Mouse (Mus musculus): Measurements from ENCODE around the gene Efcab14. TPM values are rescaled to one million over a fixed set of nuclear protein-coding genes. Genes with fewer than 3 reads are reported as not detected.

The Efcab14 gene
- polyA plus RNA-seq (2015; fragmentation: Nextera tagmentation; extraction: Ambion mirVana): 31.2 and 32.0 TPM in 2 replicates

DNA sequence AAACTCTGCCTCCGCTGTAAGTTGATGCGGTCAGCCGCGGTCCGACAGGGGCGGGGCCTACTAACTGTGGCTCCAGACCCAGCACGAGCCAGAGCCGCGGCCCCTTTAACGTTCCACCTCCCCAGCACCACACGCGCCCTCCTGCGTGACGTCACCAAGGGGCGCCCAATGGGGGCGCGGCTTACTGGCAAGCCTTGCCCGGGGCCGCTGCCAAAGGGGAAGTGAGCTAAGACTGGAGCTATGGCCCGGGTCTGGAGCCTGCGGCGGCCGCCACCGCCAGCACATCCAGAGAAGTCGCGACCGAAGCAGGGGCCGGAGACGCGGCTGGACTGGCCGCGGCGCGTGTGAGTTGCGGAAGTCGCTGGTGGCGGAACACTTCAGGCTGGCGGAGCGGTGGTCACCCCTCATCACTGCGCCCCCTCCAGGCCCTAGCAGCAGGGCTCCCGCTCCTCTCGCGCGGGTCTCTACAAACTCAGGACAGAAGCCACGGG, at the start of gene Efcab14:
Gene Efcab14, plus strand, starts transcription at position 194 of the 491 bp plus-strand sequence.
- WGBS: under 1% methylated on average over 45 of the region's 45 CpGs
- Histone ChIP-seq H3K36me3 (no peaks in the 10 kb centered on the region), H3K9ac (peak within 1 kb of the TSS; percentile 90), H3K4me2 (replicated peaks) (peak within 1 kb of the TSS; percentile 77), H3K27me3 (replicated peaks) (no peaks in the 10 kb centered on the region), H3K9me3 (no peaks in the 10 kb centered on the region), H3K4me3 (replicated peaks) (peak within 1 kb of the TSS; percentile 83), H3K27ac (peak within 1 kb of the TSS; percentile 83), H3K4me1 (replicated peaks) (peaks cover 9% of the 10 kb centered on the region)
- peak; percentile 99 for ATAC-seq

DNA sequence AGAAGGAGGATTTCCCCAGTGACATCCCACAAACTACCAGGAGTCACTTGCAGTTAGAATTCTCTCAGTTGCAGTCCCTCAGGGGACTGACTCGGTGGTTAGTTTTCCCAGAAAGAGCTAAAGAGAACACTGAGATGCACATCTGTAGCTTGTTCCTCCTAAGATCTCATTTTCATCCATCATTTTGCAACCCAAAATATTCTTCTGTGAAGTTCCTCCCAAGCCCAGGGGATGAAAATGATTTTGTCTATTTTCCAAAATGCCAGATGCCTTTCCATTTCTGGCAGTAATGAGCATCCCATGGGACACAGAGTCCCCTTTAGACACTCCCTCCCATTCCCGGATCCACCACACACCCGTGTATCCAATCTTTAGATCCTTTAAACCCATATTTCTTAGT, 36.1 kb upstream of the Efcab14 start:
- Histone ChIP-seq H3K27ac (no peak overlapping the region), H3K4me3 (replicated peaks) (no peak overlapping the region), H3K4me2 (replicated peaks) (no peak overlapping the region), H3K9ac (no peak overlapping the region), H3K4me1 (replicated peaks) (no peaks in the 10 kb centered on the region), H3K9me3 (no peaks in the 10 kb centered on the region), H3K36me3 (no peaks in the 10 kb centered on the region), H3K27me3 (replicated peaks) (no peaks in the 10 kb centered on the region)
- no peak for ATAC-seq
- 78% methylated on average over 3 of the region's 3 CpGs for WGBS

DNA sequence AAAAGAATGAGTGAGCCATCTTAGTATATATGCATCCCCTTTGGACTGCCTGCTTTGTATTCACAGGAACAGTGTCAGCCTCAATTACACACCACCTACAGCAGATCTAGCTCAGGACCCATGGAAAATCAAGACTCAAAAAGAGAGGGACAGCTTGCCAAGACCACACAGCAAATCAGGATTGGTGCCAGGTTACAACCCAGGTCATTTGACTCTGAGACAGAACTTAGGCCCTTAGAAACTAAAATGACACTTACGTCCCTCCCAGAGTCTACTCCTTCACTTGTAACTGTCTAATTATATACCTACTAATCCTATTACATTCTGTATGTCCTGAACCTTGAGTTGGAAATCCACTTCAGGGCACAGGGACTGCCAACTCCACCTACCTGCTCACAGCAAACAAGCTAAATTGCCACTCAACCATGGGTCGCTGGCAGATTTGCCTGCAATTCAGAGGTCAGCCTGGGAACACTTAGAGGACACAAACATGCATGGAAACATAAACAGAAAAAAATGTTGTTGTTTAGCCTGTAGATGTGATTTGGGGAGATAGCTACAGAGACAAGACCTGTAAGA, 33.5 kb upstream of the Efcab14 start:
- Histone ChIP-seq H3K27ac (no peak overlapping the region), H3K4me1 (replicated peaks) (no peaks in the 10 kb centered on the region), H3K27me3 (replicated peaks) (no peaks in the 10 kb centered on the region), H3K4me2 (replicated peaks) (no peak overlapping the region), H3K9me3 (no peaks in the 10 kb centered on the region), H3K4me3 (replicated peaks) (no peak overlapping the region), H3K36me3 (no peaks in the 10 kb centered on the region), H3K9ac (no peak overlapping the region)
- 86% methylated on average over 2 of the region's 2 CpGs for WGBS
- no peak for ATAC-seq

DNA sequence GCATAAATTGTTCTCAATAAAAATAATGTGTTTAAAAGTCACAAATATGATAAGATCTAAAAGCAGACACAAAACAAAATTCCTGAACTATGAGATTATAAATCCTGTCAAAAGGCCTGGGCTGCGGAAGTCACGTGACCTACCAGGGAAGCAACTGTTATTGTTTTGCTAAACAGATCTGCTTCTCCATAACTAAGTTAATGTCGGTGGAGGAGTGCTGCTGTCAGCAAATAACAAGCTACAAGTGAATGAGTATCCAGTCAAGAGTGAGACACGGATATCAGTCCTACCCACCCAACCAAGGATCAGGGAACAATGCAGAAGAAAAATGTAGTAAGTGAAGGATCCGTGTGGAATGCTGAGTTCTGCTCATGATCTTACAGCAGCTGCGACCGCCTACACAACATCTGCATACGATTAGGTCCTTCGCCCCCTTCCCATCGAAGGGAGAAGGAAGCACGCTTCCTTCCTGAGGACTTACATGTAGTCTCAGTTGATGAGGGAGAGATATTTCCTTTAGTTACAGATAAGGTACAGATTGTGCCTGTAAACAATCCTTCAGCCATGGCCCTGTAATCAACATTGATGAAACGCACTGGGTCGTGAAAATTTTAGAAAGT, 28.5 kb upstream of the Efcab14 start:
- no peaks in the 10 kb centered on the region for H3K36me3 ChIP-seq
- H3K4me3 ChIP-seq (replicated peaks): no peak overlapping the region
- H3K4me2 ChIP-seq (replicated peaks): no peak overlapping the region
- H3K4me1 ChIP-seq (replicated peaks): no peaks in the 10 kb centered on the region
- ATAC-seq: no peak
- H3K27me3 ChIP-seq (replicated peaks): no peaks in the 10 kb centered on the region
- H3K9ac ChIP-seq: no peak overlapping the region
- H3K27ac ChIP-seq: no peak overlapping the region
- H3K9me3 ChIP-seq: no peaks in the 10 kb centered on the region
- 60% methylated on average over 13 of the region's 13 CpGs for WGBS

DNA sequence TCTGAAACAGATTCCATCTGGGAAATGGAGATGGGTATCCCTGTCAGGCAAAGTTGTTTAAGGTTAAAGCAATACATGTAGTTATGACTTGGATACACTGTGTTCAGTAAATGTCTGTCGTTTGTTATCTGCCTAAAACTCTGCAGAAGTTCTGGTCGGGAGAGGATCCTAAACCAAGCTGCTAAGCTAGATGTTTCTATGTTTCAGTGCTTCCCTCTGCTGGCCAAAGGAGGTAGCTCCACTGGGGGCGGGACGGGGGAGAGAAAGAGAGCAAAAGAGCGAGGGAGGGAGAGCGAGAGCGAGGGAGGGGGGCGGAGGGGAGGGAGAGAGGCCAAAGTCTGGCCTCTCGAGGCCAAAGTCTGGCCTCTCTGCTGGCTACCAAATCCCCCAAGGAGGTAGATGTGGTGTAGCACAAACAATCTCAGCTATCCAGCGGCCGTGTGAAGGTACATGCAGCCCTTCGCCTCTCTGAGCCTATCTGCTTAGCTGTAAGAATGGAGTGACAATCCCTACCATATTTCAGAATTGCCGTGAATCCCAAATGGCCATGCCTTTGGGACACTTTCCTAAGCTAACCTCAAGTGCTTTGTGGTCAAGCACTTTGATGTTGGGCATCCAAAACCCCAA, 27.6 kb upstream of the Efcab14 start:
- peak overlapping the region; percentile 54 for H3K4me2 ChIP-seq (replicated peaks)
- H3K36me3 ChIP-seq: no peaks in the 10 kb centered on the region
- no peak overlapping the region for H3K9ac ChIP-seq
- H3K27me3 ChIP-seq (replicated peaks): no peaks in the 10 kb centered on the region
- no peaks in the 10 kb centered on the region for H3K4me1 ChIP-seq (replicated peaks)
- no peak overlapping the region for H3K4me3 ChIP-seq (replicated peaks)
- peak; percentile 72 for ATAC-seq
- WGBS: 10% methylated on average over 12 of the region's 13 CpGs
- H3K9me3 ChIP-seq: no peaks in the 10 kb centered on the region
- H3K27ac ChIP-seq: no peak overlapping the region

DNA sequence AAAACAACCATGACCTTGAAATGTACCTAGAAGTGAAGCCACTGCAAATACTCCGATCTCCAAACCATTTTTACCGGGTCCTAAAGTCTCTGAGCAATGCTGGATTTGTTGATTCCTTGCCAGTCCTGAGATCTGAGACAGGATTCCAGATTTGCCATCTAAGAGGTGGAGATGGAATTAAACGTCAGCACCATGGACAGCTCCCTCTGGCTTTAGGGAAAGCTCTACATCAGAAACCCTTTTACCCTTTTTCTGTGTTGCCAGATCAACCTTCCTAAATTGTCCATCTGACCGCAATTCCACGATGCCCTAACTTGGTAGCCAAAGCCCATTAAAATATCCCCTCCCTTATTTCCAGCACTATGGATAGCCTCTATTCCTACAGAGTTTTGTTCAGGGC, 8.8 kb upstream of the Efcab14 start:
- no peaks in the 10 kb centered on the region for H3K9me3 ChIP-seq
- H3K27ac ChIP-seq: no peak overlapping the region
- H3K4me1 ChIP-seq (replicated peaks): 0 out of 2 replicates have a peak, but pooled peaks cover 3% of the 10 kb centered on the region
- ATAC-seq: no peak
- H3K36me3 ChIP-seq: no peaks in the 10 kb centered on the region
- H3K4me2 ChIP-seq (replicated peaks): no peak overlapping the region
- H3K9ac ChIP-seq: no peak overlapping the region
- no peaks in the 10 kb centered on the region for H3K27me3 ChIP-seq (replicated peaks)
- H3K4me3 ChIP-seq (replicated peaks): no peak overlapping the region
- WGBS: 13% methylated on average over 5 of the region's 5 CpGs

DNA sequence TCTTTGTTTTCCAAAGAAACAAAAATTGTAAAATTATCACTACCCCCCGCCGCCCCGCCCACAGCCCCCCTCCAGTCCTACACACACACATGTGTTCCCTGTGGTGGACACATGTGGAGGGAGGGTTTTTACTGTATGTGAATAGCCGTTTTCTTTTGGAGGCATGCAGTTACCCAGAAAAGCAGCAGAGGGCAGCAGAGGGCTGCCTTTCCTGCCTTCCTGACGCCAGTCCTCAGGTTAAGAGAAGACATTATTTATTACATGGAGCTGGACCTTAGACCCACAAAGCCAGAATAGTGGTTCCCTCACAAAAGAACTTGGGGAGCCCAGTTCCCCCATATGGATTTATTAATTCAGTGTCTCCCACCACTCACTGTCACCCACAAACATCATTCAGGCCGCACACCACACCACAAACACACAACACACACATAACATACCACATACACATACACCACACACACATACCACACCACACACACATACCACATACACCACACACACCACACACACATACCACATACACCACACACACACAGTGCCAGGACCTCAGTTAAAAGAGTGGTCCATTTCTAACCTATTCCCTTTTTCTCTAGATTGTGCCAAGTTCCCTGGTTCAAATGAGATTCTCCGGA, 5.8 kb upstream of the Efcab14 start:
- no peaks in the 10 kb centered on the region for H3K27me3 ChIP-seq (replicated peaks)
- 21% methylated on average over 7 of the region's 7 CpGs for WGBS
- peak; percentile 78 for ATAC-seq
- H3K36me3 ChIP-seq: no peaks in the 10 kb centered on the region
- 0 out of 2 replicates have a peak, but pooled peaks cover 3% of the 10 kb centered on the region for H3K4me1 ChIP-seq (replicated peaks)
- no peaks in the 10 kb centered on the region for H3K9me3 ChIP-seq
- H3K9ac ChIP-seq: no peak overlapping the region
- 0 out of 2 replicates have a peak overlapping the region, but pooled peaks have one; percentile 14 for H3K27ac ChIP-seq
- H3K4me3 ChIP-seq (replicated peaks): no peak overlapping the region
- H3K4me2 ChIP-seq (replicated peaks): no peak overlapping the region

DNA sequence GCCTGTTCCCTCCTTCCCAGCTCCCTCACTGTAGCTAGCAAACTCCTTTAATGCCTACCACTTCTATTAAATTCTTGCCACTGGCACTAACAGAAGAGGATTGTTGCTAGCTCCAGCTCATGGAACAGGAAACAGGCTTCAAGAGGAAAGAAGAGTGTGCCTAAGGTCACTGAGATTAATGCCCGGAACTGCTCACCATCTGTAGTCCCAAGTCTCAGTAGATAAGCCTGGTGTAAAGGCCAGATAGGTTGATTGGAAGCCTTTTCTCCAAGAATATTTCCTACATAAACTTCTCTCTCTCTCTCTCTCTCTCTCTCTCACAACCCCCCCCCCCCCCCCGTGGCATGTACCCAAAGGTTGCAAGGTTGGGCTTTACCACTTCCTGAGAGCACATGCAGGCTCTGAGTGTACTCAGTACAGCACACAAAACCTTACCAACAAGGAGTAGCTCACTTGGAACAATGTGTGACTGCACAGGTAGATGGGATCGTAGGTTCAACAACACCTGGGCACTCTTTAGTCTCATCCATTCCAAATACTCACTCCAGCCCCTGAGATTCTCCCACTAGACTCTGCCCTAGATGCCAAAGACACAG, 5.2 kb upstream of the Efcab14 start:
- peak; percentile 79 for ATAC-seq
- Histone ChIP-seq H3K4me3 (replicated peaks) (no peak overlapping the region), H3K4me2 (replicated peaks) (no peak overlapping the region), H3K9me3 (no peaks in the 10 kb centered on the region), H3K36me3 (no peaks in the 10 kb centered on the region), H3K27ac (peak overlapping the region; percentile 36), H3K27me3 (replicated peaks) (no peaks in the 10 kb centered on the region), H3K4me1 (replicated peaks) (0 out of 2 replicates have a peak, but pooled peaks cover 3% of the 10 kb centered on the region), H3K9ac (no peak overlapping the region)
- 56% methylated on average over 3 of the region's 3 CpGs for WGBS

DNA sequence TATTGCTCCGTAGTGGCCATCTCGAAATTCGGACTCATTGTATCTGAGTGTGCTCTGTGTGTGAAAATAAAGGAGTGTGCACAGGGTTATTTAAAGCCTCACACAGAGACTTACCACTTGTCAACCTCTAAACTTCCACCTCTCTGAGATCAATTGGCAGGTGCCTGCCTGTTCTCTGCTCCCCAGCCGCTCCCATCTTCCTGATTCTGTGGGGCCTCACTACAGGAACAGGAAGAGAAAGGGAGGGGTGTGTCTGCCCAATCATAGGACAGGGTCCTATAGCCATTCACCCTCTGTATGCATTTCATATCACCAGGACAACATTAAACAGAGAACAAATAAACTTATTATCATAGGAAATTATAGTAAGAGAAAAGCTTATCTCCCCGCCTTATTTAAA, 3.8 kb upstream of the Efcab14 start:
- H3K4me3 ChIP-seq (replicated peaks): no peak overlapping the region
- peaks cover 8% of the 10 kb centered on the region for H3K4me1 ChIP-seq (replicated peaks)
- H3K27ac ChIP-seq: no peak overlapping the region
- no peak overlapping the region for H3K9ac ChIP-seq
- H3K4me2 ChIP-seq (replicated peaks): no peak overlapping the region
- no peaks in the 10 kb centered on the region for H3K36me3 ChIP-seq
- 67% methylated on average over 5 of the region's 5 CpGs for WGBS
- no peaks in the 10 kb centered on the region for H3K27me3 ChIP-seq (replicated peaks)
- H3K9me3 ChIP-seq: no peaks in the 10 kb centered on the region
- no peak for ATAC-seq

DNA sequence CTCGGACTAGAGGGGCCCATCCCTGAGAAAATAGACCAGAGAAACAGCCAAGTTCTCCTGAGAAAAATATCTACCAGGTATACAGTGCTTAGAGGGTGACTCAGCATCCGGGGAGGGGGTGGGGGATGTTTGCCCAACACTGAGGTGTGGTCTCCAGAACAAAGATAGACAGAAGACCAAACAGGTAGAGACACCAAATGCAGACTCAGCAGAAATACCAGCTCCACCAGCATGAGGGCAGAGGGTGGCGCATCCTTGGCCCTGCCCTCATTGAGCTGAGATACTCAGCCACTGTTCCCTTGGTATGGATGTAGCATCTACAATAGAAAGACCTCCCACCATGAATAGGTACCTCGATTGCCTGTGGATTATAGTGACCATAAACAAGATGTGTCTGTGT, 2.7 kb upstream of the Efcab14 start:
- Histone ChIP-seq H3K36me3 (no peaks in the 10 kb centered on the region), H3K9ac (no peak overlapping the region), H3K4me1 (replicated peaks) (peaks cover 10% of the 10 kb centered on the region), H3K9me3 (no peaks in the 10 kb centered on the region), H3K27me3 (replicated peaks) (no peaks in the 10 kb centered on the region), H3K4me3 (replicated peaks) (no peak overlapping the region), H3K27ac (no peak overlapping the region), H3K4me2 (replicated peaks) (no peak overlapping the region)
- WGBS: 72% methylated on average over 4 of the region's 4 CpGs
- no peak for ATAC-seq

DNA sequence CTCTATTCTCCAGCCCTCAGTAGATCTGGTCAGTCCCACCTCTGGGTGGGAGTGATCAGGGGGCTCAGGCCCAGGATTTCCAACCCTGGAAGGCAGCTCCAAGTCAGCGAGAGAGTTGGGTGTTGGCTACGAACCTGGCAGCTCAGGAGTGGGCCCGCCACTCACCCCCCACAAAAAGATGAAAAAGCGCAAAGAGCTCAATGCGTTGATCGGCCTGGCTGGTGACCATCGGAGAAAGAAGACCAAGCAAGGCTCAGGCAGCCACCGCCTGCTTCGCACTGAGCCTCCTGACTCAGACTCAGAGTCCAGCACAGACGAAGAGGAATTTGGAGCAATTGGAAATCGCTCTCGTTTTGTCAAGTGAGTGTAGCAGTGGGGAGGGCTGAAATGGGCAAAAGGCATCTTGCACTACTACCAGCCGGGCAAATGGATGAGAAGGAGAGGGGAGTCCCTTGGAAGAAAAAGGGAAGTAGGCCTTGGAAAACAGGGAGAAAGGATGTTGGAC, 989 bp downstream of the Efcab14 start:
- H3K4me2 ChIP-seq (replicated peaks): peak overlapping the region; percentile 77
- H3K27ac ChIP-seq: no peak overlapping the region
- H3K9ac ChIP-seq: peak overlapping the region; percentile 90
- H3K27me3 ChIP-seq (replicated peaks): no peaks in the 10 kb centered on the region
- H3K9me3 ChIP-seq: no peaks in the 10 kb centered on the region
- no peaks in the 10 kb centered on the region for H3K36me3 ChIP-seq
- WGBS: 31% methylated on average over 13 of the region's 13 CpGs
- H3K4me1 ChIP-seq (replicated peaks): peaks cover 7% of the 10 kb centered on the region
- peak overlapping the region; percentile 83 for H3K4me3 ChIP-seq (replicated peaks)
- no peak for ATAC-seq

DNA sequence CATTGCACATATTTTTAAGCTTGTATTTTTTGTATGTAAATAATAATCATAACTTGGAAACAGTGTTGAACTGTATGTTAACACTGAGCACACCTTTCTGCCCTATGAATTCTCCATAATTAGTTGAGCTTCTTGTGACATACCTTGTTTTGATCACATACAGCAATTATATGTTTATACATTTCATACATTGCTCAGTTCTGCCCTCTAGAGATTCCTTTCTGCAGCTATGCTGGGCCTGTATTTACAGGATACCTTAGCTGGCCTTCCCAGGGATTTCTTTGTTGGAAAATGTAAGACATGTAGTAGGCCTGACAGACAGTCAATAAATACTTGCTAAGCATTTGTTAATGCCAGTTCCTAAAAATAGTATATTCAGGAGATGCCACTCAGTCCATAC, 5.1 kb downstream of the Efcab14 start:
- H3K27me3 ChIP-seq (replicated peaks): no peaks in the 10 kb centered on the region
- H3K4me3 ChIP-seq (replicated peaks): no peak overlapping the region
- H3K4me2 ChIP-seq (replicated peaks): no peak overlapping the region
- H3K4me1 ChIP-seq (replicated peaks): peaks cover 7% of the 10 kb centered on the region
- no peak overlapping the region for H3K9ac ChIP-seq
- ATAC-seq: no peak
- no peak overlapping the region for H3K27ac ChIP-seq
- H3K9me3 ChIP-seq: no peaks in the 10 kb centered on the region
- H3K36me3 ChIP-seq: no peaks in the 10 kb centered on the region
